Mouse (Mus musculus) adrenal gland, adult 10 weeks (tissue): Measurements from ENCODE around the gene Nqo1. TPM values are rescaled to one million over a fixed set of nuclear protein-coding genes. Genes with fewer than 3 reads are reported as not detected.

Experiments used
- polyA plus RNA-seq: library from polyadenylated mRNA; stranded (reverse); fragments of 350-450 nt; fragmentation: Illumina TruSeq; extraction: RNeasy Lipid Tissue Mini Kit (QIAGEN cat#74804); gene quantifications from one replicate; pipeline ENCODE4 v1.2.3, GENCODE M21; 2014; ENCODE audit warnings: low read depth, low replicate concordance

Nqo1 gene
- polyA plus RNA-seq: 6.5 TPM

DNA sequence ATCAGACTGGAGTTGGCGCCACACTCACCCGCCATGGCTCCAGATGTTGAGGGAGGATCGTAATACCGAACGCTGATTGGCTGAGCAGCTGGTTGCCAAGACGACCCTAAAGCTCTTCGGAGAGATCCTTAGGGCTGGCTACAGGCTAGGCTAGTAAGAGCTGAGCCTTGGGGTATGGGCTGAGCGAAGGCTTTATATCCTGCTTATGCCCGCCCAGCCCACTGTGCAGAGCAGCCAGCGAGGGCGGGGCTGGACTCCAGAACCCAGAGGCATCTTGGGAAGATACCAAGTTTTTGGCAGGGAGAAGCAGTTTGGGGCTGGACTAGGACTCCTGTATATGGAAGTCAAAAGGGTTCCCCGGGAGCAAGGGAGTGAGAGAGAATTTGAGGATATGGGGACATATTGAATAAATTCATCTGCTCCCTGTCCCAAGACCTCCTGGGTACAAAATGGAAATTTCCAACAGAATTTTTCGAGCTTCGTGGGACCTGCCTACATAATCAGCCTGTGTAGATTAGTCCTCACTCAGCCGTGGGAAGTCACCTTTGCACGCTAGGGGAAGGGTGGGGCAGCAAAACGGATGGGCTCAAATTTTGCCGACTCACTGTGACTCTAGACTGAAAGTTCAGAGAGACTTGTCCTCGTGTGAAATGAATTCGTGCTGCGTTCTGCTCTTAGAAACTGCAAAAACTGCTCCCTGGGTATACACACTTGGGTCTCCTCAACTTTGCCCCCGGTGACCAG is at the start of gene Nqo1:
Gene Nqo1, minus strand, starts transcription at position 169 of the 744 bp plus-strand sequence.

GRCm38 (mm10) chr8:107435962-107436831 is 33.2 kb upstream of the Nqo1 start, which contains the start of gene Wwp2:
Wwp2 (plus strand) TSS chr8:107436365.

GRCm38 (mm10) chr8:107424597-107425229 is 21.7 kb upstream of the Nqo1 start, which contains the start of gene Nob1:
Nob1 (minus strand) TSS chr8:107425051.

Other genes with a start within 250 kb of the Nqo1 start
- 226 TPM for gene Nfat5, start 109.7 kb downstream of the Nqo1 start, polyA plus RNA-seq
- 11.1 TPM for gene Nob1, start 21.8 kb upstream of the Nqo1 start, polyA plus RNA-seq
- 6.9 TPM for gene Wwp2, start 33.2 kb upstream of the Nqo1 start, polyA plus RNA-seq
- gene Psmd7, start 185.3 kb upstream of the Nqo1 start, polyA plus RNA-seq: 120 TPM